Mouse (Mus musculus) heart, adult 2 months (tissue): ENCODE measurements around the gene Grk1.

ENCODE experiments used
- CTCF ChIP-seq: fragments of 200-600 bp; IDR thresholded peaks from 2 replicates; pipeline ENCODE4 v1.8.1; 2022; ENCODE audit warnings: antibody characterized with exemption, mild to moderate bottlenecking, moderate library complexity
- EP300 ChIP-seq: fragments of 200-500 bp; IDR thresholded peaks from 2 replicates; pipeline ENCODE4 v1.6.1; 2011; ENCODE audit warnings: low read depth, low read length, control low read depth; ENCODE audit not compliant: insufficient read depth
- POLR2A ChIP-seq: fragments of 200-500 bp; IDR thresholded peaks from 2 replicates; pipeline ENCODE4 v1.6.1; 2011; ENCODE audit warnings: mild to moderate bottlenecking, low read depth, low read length, control low read depth; ENCODE audit not compliant: insufficient read depth

- peak; percentile 92 for TF ChIP-seq CTCF
- TF ChIP-seq POLR2A = no peak
- peak; percentile 78 for TF ChIP-seq EP300
Measured at GRCm38 (mm10) chr8:13412891-13413558, 8.1 kb downstream of the Grk1 start.
